Mouse (Mus musculus): ENCODE data around the gene Zfp64.

DNA sequence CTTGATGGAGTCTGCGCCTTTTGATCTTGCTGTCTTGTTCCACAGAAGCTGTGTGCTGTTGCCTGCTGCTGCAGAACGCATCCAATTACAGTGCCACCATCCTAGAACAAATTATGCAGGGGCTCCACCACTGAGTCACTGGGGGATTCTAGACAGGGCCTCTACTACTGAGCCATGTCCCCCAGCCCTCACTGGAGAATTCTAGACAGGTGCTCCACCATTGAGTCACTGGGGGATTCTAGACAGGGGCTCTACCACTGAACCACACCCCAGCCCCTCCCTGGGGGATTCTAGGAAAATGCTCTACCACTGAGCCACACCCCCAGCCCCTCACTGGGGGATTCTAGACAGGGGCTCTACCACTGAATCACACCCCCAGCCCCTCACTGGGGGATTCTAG lies 63.3 kb downstream of the Zfp64 start:
- TF ChIP-seq CTCF (IDR thresholded peaks at IDR 0.05; ENCODE audit: low read depth) (no peak), EP300 (IDR thresholded peaks at IDR 0.05; ENCODE audit: low read depth) (no peak)
